ENCODE assay signal across 14 mouse cellular contexts in the genomic region with DNA sequence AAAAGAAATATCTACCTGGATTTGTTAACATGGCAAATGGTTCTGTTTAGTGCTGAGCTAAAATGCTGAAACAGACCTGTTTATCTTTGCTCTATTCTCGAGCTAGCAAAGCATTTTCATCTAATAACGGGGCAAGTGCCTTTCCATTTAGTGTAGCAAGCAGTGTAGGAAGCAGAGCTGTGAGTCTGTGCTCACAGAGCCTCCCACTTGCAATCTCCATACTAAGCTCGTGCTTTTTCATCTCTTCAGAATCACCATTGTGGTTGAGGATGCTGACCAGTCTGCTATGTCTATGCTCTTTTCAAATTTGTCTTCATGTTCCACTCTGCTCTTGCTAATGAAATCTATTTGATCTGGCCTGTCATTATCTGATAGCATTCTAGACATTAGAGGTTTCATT.
"Had no signal": no experiment of that assay in that cellular context is flagged by ENCODE, and none has a peak within 500 bp of the region (broad histone marks: within the 10 kb centered on the region; RNA-seq: fewer than 3 reads in every experiment).

No protein-coding gene starts in this region.

- H3K9me3 ChIP-seq: intestine, embryonic 15.5 days; liver, embryonic 13.5 days had no signal

- H3K36me3 ChIP-seq: intestine, embryonic 15.5 days; liver, embryonic 13.5 days had no signal

- H3K4me2 ChIP-seq: intestine, embryonic 15.5 days; liver, embryonic 13.5 days; midbrain, embryonic 11.5 days had no signal

- H3K4me3 ChIP-seq: intestine, embryonic 15.5 days; liver, embryonic 13.5 days had no signal

- H3K9ac ChIP-seq: intestine, embryonic 15.5 days; liver, embryonic 13.5 days had no signal

- H3K4me1 ChIP-seq: intestine, embryonic 15.5 days; liver, embryonic 13.5 days had no signal

- ATAC-seq: intestine, embryonic 15.5 days had no signal

- H3K27ac ChIP-seq: intestine, embryonic 15.5 days; liver, embryonic 13.5 days had no signal

- H3K27me3 ChIP-seq: intestine, embryonic 15.5 days; liver, embryonic 13.5 days had no signal

- DNase-seq: kidney, adult 18-20 months; kidney, adult 9 months; kidney, postnatal 14 days; kidney, postnatal 4 days; liver, embryonic 13.5 days; lung, adult 2 months; lung, postnatal 14 days; lung, postnatal 4 days; midbrain, embryonic 14.5 days; thymus, adult 2 months; thymus, postnatal 14 days; thymus, postnatal 4 days had no signal
